Mouse (Mus musculus): Measurements from ENCODE around the gene Suclg2. TPM values are rescaled to one million over a fixed set of nuclear protein-coding genes. Genes with fewer than 3 reads are reported as not detected.
A peak's percentile ranks its signal among the peaks of the same experiment; 100 is the strongest.

Gene Suclg2
- polyA plus RNA-seq, 1 experiment from 2014 or later: 51.5 TPM

- 33% methylated on average over 5 of the region's 5 CpGs for WGBS
- DNase-seq (ENCODE audit: low spot score): no peak
- Histone ChIP-seq H3K9me3 (replicated peaks) (no peaks in the 10 kb centered on the region), H3K27me3 (ENCODE audit: low read depth, poor library complexity, severe bottlenecking) (no peaks in the 10 kb centered on the region; the same call in 1 of the 2 replicates), H3K36me3 (no peaks in the 10 kb centered on the region), H3K4me1 (peaks cover 28% of the 10 kb centered on the region), H3K4me3 (no peak overlapping the region), H3K27ac (replicated peaks) (0 out of 2 replicates have a peak overlapping the region, but pooled peaks have one; percentile 33)
Observed at GRCm38 (mm10) chr6:95713245-95713644, 5.4 kb downstream of the Suclg2 start.

DNA sequence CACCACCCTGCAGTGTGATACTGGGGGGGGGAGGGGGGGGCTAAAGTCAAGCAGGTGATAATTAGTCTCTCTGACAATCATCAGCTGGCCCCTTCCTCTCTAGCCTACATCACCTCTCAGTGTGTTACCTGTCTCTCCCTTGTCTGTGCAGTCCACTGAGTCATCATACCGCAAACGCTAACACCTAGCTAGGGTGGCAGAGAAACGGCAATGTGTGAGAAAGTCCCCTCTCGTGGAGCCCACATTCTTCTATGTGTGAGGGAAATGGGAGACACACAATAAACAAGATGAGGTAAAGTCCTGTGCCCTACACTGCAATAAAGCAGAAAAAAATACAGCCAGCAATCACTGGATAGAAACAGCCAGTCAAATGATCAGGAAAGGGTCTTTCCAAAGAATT, 6.5 kb downstream of the Suclg2 start:
- H3K27me3 ChIP-seq (ENCODE audit: low read depth, poor library complexity, severe bottlenecking): no peaks in the 10 kb centered on the region; the same call in 1 of the 2 replicates
- H3K4me3 ChIP-seq: no peak overlapping the region
- H3K36me3 ChIP-seq: no peaks in the 10 kb centered on the region
- no peak overlapping the region for H3K27ac ChIP-seq (replicated peaks)
- no peak for DNase-seq (ENCODE audit: low spot score)
- peaks cover 24% of the 10 kb centered on the region for H3K4me1 ChIP-seq
- WGBS: 88% methylated on average over 4 of the region's 4 CpGs
- no peaks in the 10 kb centered on the region for H3K9me3 ChIP-seq (replicated peaks)

GRCm38 (mm10) chr6:95711671-95712070, 6.9 kb downstream of the Suclg2 start:
- H3K27me3 ChIP-seq (ENCODE audit: low read depth, poor library complexity, severe bottlenecking): no peaks in the 10 kb centered on the region; the same call in 1 of the 2 replicates
- H3K4me1 ChIP-seq: peaks cover 28% of the 10 kb centered on the region
- no peaks in the 10 kb centered on the region for H3K36me3 ChIP-seq
- no peak overlapping the region for H3K27ac ChIP-seq (replicated peaks)
- WGBS: 88% methylated on average over 3 of the region's 3 CpGs
- no peak overlapping the region for H3K4me3 ChIP-seq
- no peaks in the 10 kb centered on the region for H3K9me3 ChIP-seq (replicated peaks)
- no peak for DNase-seq (ENCODE audit: low spot score)

DNA sequence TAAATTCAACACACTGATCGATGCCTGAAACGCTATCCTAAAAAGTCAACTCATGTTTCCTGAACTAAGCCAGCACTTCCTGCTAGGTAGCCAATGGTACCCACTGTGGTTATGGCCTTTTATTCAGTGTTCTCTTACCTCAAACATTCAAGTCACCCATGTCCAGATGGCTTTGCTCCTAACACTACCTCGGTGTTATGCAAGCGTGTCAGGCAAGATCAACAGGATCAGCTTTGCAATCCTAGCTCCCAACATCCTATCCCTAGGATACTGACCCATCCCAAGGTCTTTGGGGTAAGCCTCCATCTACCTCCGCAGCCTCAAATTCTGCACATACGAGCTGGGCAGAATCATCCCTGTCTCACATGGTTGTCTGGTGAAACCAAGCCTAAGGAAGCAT, 7.7 kb downstream of the Suclg2 start:
- Histone ChIP-seq H3K36me3 (no peaks in the 10 kb centered on the region), H3K27me3 (ENCODE audit: low read depth, poor library complexity, severe bottlenecking) (no peaks in the 10 kb centered on the region), H3K27ac (replicated peaks) (no peak overlapping the region), H3K4me1 (peaks cover 29% of the 10 kb centered on the region), H3K4me3 (no peak overlapping the region), H3K9me3 (replicated peaks) (no peaks in the 10 kb centered on the region)
- DNase-seq (ENCODE audit: low spot score): no peak
- WGBS: 97% methylated on average over 6 of the region's 6 CpGs

DNA sequence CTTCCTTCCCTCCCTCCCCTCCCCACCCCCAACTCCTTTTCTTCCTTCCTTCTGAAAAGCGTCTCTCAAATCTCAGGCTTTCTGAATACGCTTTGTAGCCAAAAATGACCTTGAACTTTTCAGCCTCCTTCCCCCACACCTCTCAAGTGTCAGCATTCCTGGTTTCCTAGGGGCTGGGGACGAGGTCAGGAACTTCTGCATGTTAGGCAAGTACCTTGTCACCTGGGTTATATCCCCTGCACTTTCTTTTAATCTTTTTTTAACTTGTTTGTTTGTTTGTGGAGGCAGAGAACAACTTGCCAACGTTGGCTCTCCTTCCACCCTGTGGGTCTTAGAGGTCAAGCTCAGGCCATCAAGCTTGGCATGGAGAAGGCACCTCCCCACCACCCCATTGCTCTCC, 9.1 kb downstream of the Suclg2 start:
- 64% methylated on average over 4 of the region's 4 CpGs for WGBS
- no peak overlapping the region for H3K27ac ChIP-seq (replicated peaks)
- H3K9me3 ChIP-seq (replicated peaks): no peaks in the 10 kb centered on the region
- DNase-seq (ENCODE audit: low spot score): no peak
- no peaks in the 10 kb centered on the region for H3K27me3 ChIP-seq (ENCODE audit: low read depth, poor library complexity, severe bottlenecking)
- H3K36me3 ChIP-seq: no peaks in the 10 kb centered on the region
- no peak overlapping the region for H3K4me3 ChIP-seq
- H3K4me1 ChIP-seq: peaks cover 29% of the 10 kb centered on the region

DNA sequence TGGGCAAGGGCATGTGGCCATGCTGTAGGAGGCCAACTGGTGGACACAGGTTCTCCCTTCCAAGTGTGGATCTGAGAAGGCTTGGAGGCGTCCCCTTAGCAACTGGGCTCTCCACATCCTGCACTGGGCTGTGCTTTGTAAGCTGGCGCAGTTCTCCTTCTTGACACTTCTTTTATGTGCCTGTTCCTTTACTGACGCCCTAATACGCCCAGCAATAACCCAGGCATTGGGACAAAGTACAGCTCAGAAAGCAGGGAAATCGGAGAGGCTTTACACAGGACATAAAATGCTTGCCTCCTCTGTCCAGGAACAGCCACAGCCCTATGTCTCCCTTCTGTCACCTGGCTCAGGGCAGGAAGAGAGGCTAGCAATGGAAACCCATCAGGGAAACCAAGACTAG, 9.5 kb downstream of the Suclg2 start:
- no peak overlapping the region for H3K4me3 ChIP-seq
- no peak overlapping the region for H3K27ac ChIP-seq (replicated peaks)
- peaks cover 31% of the 10 kb centered on the region for H3K4me1 ChIP-seq
- DNase-seq (ENCODE audit: low spot score): no peak
- H3K36me3 ChIP-seq: no peaks in the 10 kb centered on the region
- WGBS: 90% methylated on average over 5 of the region's 5 CpGs
- no peaks in the 10 kb centered on the region for H3K9me3 ChIP-seq (replicated peaks)
- no peaks in the 10 kb centered on the region for H3K27me3 ChIP-seq (ENCODE audit: low read depth, poor library complexity, severe bottlenecking)

DNA sequence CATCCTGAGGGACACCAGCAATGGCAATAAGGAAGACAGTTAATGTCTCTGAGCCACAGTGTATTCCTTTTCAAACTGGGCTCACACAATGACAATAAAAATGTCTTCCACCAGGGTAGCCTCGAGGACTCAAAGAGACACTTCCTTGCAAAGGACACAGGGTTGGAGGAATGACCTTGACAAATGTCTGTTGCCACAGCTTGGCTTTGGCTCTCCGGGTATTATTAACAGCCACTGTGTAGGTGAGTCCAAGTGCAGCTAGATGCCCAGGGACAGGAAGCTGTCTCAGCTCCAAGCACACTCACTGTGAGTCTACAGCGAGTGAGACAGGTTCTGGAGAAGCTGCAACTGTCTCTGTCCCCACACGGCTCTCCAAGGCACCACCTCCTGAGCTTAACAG, 14.0 kb downstream of the Suclg2 start:
- 87% methylated on average over 4 of the region's 4 CpGs for WGBS
- DNase-seq (ENCODE audit: low spot score): no peak
- peaks cover 31% of the 10 kb centered on the region for H3K4me1 ChIP-seq
- H3K4me3 ChIP-seq: no peak overlapping the region
- H3K27me3 ChIP-seq (ENCODE audit: low read depth, poor library complexity, severe bottlenecking): no peaks in the 10 kb centered on the region
- H3K9me3 ChIP-seq (replicated peaks): no peaks in the 10 kb centered on the region
- H3K36me3 ChIP-seq: no peaks in the 10 kb centered on the region
- H3K27ac ChIP-seq (replicated peaks): no peak overlapping the region

DNA sequence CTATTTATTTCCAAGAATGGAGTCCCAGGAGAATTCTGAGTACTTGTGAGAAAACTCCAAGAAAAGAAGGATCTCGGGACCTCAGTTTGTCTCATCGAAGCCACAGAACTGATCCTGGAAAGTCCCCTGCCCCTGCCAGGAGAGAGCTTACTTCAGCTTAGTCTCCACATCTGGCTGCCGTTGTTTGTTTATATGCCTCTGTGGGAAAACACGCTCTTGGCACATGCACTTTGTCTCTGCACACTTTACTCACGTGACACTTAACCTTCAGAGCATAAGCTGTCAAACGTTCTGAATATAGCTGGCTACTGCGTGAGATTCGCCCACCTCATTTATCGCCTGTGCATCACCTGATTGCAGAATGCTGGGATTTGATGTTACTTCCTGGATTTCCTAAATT, 16.4 kb downstream of the Suclg2 start:
- Histone ChIP-seq H3K36me3 (no peaks in the 10 kb centered on the region), H3K9me3 (replicated peaks) (no peaks in the 10 kb centered on the region), H3K27me3 (ENCODE audit: low read depth, poor library complexity, severe bottlenecking) (no peaks in the 10 kb centered on the region), H3K27ac (replicated peaks) (no peak overlapping the region), H3K4me3 (no peak overlapping the region), H3K4me1 (peaks cover 42% of the 10 kb centered on the region)
- no peak for DNase-seq (ENCODE audit: low spot score)
- WGBS: 81% methylated on average over 9 of the region's 9 CpGs

- no peak overlapping the region for H3K4me3 ChIP-seq
- H3K36me3 ChIP-seq: no peaks in the 10 kb centered on the region
- no peaks in the 10 kb centered on the region for H3K27me3 ChIP-seq (ENCODE audit: low read depth, poor library complexity, severe bottlenecking)
- DNase-seq (ENCODE audit: low spot score): no peak
- H3K27ac ChIP-seq (replicated peaks): no peak overlapping the region; the same call in 1 of the 2 replicates
- H3K9me3 ChIP-seq (replicated peaks): no peaks in the 10 kb centered on the region
- WGBS: 83% methylated on average over 7 of the region's 7 CpGs
- H3K4me1 ChIP-seq: peaks cover 38% of the 10 kb centered on the region
Observed at GRCm38 (mm10) chr6:95701786-95702185, 16.8 kb downstream of the Suclg2 start.

DNA sequence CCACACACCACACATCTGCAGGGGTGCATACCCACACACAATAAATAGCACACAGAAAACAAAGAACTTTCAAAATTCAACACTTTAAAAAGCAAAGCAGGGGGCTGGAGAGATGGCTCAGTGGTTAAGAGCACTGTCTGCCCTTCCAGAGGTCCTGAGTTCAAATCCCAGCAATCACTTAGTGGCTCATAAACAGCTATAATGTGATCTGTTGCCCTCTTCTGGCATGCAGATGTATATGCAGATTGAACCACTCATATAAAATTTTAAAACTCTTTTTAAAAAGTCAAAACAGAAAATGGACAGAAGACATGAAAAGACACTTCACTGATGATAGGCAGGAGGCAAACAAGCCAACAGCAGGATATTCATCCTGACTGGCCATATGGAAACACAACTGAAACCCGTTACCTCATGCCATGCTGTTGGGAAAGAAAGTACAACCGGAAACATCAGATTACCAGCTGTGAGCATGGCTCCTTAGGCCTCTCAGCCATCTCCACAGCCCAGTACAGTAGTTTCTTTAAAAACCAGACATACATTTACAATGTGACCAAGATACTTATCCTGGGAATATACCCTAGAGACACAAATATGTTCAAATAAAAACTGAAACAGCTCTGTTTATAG, 17.5 kb downstream of the Suclg2 start:
- H3K27me3 ChIP-seq (ENCODE audit: low read depth, poor library complexity, severe bottlenecking): no peaks in the 10 kb centered on the region
- no peaks in the 10 kb centered on the region for H3K9me3 ChIP-seq (replicated peaks)
- WGBS: 72% methylated on average over 2 of the region's 2 CpGs
- no peak overlapping the region for H3K4me3 ChIP-seq
- no peak for DNase-seq (ENCODE audit: low spot score)
- H3K36me3 ChIP-seq: no peaks in the 10 kb centered on the region
- H3K4me1 ChIP-seq: peaks cover 36% of the 10 kb centered on the region
- H3K27ac ChIP-seq (replicated peaks): no peak overlapping the region

DNA sequence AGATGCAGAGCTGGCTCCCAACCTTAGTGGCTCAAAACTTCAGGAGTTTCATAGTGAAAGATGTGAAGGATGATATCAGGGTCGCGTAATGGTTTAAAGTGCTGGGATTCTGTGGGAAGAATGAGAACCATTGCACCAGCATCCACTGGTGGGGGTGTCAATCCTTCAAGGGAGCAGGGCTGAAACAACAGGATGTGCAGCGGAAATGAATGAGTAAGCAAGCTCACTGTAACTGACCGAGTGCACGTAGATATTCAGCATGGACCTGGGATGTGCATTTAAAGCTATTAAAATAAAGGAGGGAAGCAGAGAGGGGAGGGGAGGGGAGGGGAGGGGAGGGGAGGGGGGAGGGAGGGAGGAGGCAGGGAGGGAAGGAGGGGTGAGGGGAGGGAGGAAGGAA, 18.4 kb downstream of the Suclg2 start:
- H3K4me1 ChIP-seq: peaks cover 36% of the 10 kb centered on the region
- no peaks in the 10 kb centered on the region for H3K36me3 ChIP-seq
- no peak for DNase-seq (ENCODE audit: low spot score)
- H3K27me3 ChIP-seq (ENCODE audit: low read depth, poor library complexity, severe bottlenecking): no peaks in the 10 kb centered on the region
- H3K4me3 ChIP-seq: no peak overlapping the region
- WGBS: 74% methylated on average over 5 of the region's 5 CpGs
- no peak overlapping the region for H3K27ac ChIP-seq (replicated peaks)
- H3K9me3 ChIP-seq (replicated peaks): no peaks in the 10 kb centered on the region

GRCm38 (mm10) chr6:95699326-95699725, 19.3 kb downstream of the Suclg2 start:
- Histone ChIP-seq H3K4me1 (peaks cover 41% of the 10 kb centered on the region), H3K36me3 (no peaks in the 10 kb centered on the region), H3K27ac (replicated peaks) (0 out of 2 replicates have a peak overlapping the region, but pooled peaks have one; percentile 6), H3K9me3 (replicated peaks) (no peaks in the 10 kb centered on the region), H3K27me3 (ENCODE audit: low read depth, poor library complexity, severe bottlenecking) (no peaks in the 10 kb centered on the region), H3K4me3 (no peak overlapping the region)
- WGBS: 91% methylated on average over 3 of the region's 3 CpGs
- DNase-seq (ENCODE audit: low spot score): no peak

DNA sequence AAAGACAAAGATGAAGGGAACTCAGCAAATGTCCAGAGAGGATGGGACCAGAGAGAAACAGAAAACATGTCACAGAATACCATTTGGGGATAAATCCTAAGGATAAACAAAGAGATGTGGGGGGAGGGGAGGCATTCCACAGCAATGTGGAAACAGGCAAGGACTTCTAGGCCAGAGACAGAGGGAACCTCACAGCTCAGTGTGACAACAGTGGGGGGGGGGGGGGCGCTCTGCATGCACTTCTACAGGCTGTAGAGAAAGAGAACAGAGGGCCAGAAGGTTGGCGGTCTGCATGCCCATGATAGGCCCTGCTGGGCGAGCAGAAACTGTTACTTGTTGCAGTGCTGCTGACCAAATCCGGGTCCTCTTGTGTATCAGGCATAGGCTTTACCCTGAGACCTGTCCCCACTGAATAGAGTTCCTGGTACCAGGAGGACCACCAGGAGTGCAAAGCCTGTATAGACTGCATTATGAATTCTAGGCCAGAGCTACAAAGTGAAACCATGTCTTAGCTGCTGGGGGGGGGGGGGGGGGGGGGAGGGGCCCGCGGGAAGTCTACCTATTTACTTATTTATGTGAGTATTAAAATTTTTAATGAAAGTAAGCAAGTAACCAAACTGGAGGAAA, 20.0 kb downstream of the Suclg2 start:
- peak; percentile 50 for DNase-seq (ENCODE audit: low spot score)
- 28% methylated on average over 5 of the region's 6 CpGs for WGBS
- H3K9me3 ChIP-seq (replicated peaks): no peaks in the 10 kb centered on the region
- no peaks in the 10 kb centered on the region for H3K36me3 ChIP-seq
- H3K4me3 ChIP-seq: no peak overlapping the region
- H3K27ac ChIP-seq (replicated peaks): peak overlapping the region; percentile 69
- peaks cover 34% of the 10 kb centered on the region for H3K4me1 ChIP-seq
- H3K27me3 ChIP-seq (ENCODE audit: low read depth, poor library complexity, severe bottlenecking): no peaks in the 10 kb centered on the region
